Mouse (Mus musculus) hindbrain, embryonic 11.5 days (tissue): ENCODE data around the gene Nr5a2. TPM values are rescaled to one million over a fixed set of nuclear protein-coding genes. Genes with fewer than 3 reads are reported as not detected.

Source experiments
- ATAC-seq: fragments of 200-750 bp; cut with Nextera tagmentation; 2 replicates; pipeline ENCODE4 v1.8.0; 2017; ENCODE audit warnings: mild to moderate bottlenecking, moderate TSS enrichment, moderate library complexity; ENCODE audit not compliant: low FRiP score
- DNase-seq: peaks from one replicate; pipeline ENCODE4 v3.0.0-alpha.2; 2015; ENCODE audit warnings: low spot score
- H3K27ac ChIP-seq: fragments of 300-500 bp; sonication (generic); 2 replicates; pipeline ENCODE4 v1.5.1; 2014; ENCODE audit warnings: mild to moderate bottlenecking, low read depth, low read length
- H3K27me3 ChIP-seq: fragments of 300-500 bp; sonication (generic); 2 replicates; pipeline ENCODE4 v1.6.1; 2014; ENCODE audit warnings: mild to moderate bottlenecking, low read length, moderate library complexity, mixed read lengths; ENCODE audit not compliant: control insufficient read depth, insufficient read depth
- H3K36me3 ChIP-seq: fragments of 300-500 bp; sonication (generic); 2 replicates; pipeline ENCODE4 v1.6.1; 2014; ENCODE audit warnings: mild to moderate bottlenecking, low read length, moderate library complexity, mixed read lengths; ENCODE audit not compliant: control insufficient read depth, insufficient read depth
- H3K4me1 ChIP-seq: fragments of 300-500 bp; sonication (generic); replicated peaks from 2 replicates; pipeline ENCODE4 v1.6.1; 2014; ENCODE audit warnings: low read length, mixed read lengths; ENCODE audit not compliant: control insufficient read depth, insufficient read depth
- H3K4me2 ChIP-seq: fragments of 300-500 bp; sonication (generic); replicated peaks from 2 replicates; pipeline ENCODE4 v1.6.1; 2014; ENCODE audit warnings: mild to moderate bottlenecking, low read depth, low read length
- H3K4me3 ChIP-seq: fragments of 300-500 bp; sonication (generic); 2 replicates; pipeline ENCODE4 v1.5.1; 2014; ENCODE audit warnings: low read depth, low read length
- H3K9ac ChIP-seq: fragments of 300-500 bp; sonication (generic); 2 replicates; pipeline ENCODE4 v1.6.1; 2014; ENCODE audit warnings: low read depth, low read length
- H3K9me3 ChIP-seq: fragments of 300-500 bp; sonication (generic); 2 replicates; pipeline ENCODE4 v1.6.1; 2016; ENCODE audit warnings: low read length; ENCODE audit not compliant: control insufficient read depth
- WGBS: fragments of 180-500 bp; shearing (Covaris S2); extraction: QIAGEN DNeasy Blood & Tissue Kit; methylation state at CpG from one replicate; pipeline ENCODE4 v1.1.7; 2014; 5-methylcytosine and 5-hydroxymethylcytosine counted together
- polyA plus RNA-seq: library from polyadenylated mRNA; unstranded; fragments of >200 nt; fragmentation: Nextera tagmentation; extraction: Ambion mirVana; gene quantifications from 2 replicates; pipeline ENCODE4 v1.2.1, GENCODE M21; 2014

Gene Nr5a2
- polyA plus RNA-seq, 1 experiment from 2014 or later = 0.26 TPM

GRCm38 (mm10) chr1:136886678-136887077 lies 73.6 kb downstream of the Nr5a2 start:
- Histone ChIP-seq H3K4me3 (no peak overlapping the region), H3K27me3 (no peaks in the 10 kb centered on the region), H3K27ac (no peak overlapping the region), H3K4me2 (no peak overlapping the region), H3K4me1 (peaks cover 3% of the 10 kb centered on the region; the same call in 1 of the 2 replicates), H3K9me3 (no peaks in the 10 kb centered on the region), H3K9ac (no peak overlapping the region), H3K36me3 (no peaks in the 10 kb centered on the region)
- no peak for DNase-seq
- WGBS = 43% methylated on average over 6 of the region's 6 CpGs
- no peak for ATAC-seq

- no peak overlapping the region for H3K27ac ChIP-seq
- whole genome bisulfite sequencing = 78% methylated on average over 13 of the region's 13 CpGs
- H3K4me1 ChIP-seq = peaks cover under 1% of the 10 kb centered on the region; the same call in 1 of the 2 replicates
- H3K9me3 ChIP-seq = no peaks in the 10 kb centered on the region
- H3K4me3 ChIP-seq = no peak overlapping the region
- no peak overlapping the region for H3K9ac ChIP-seq
- ATAC-seq = no peak
- no peak for DNase-seq
- H3K36me3 ChIP-seq = no peaks in the 10 kb centered on the region
- H3K27me3 ChIP-seq = no peaks in the 10 kb centered on the region
- no peak overlapping the region for H3K4me2 ChIP-seq
Measured at GRCm38 (mm10) chr1:136883458-136884174, 76.6 kb downstream of the Nr5a2 start.

GRCm38 (mm10) chr1:136880260-136880659 lies 80.0 kb downstream of the Nr5a2 start:
- ATAC-seq = no peak
- no peak for DNase-seq
- no peaks in the 10 kb centered on the region for H3K36me3 ChIP-seq
- H3K27me3 ChIP-seq = no peaks in the 10 kb centered on the region
- no peak overlapping the region for H3K4me2 ChIP-seq
- H3K4me3 ChIP-seq = no peak overlapping the region
- 83% methylated on average over 8 of the region's 8 CpGs for WGBS
- no peaks in the 10 kb centered on the region for H3K9me3 ChIP-seq
- no peak overlapping the region for H3K9ac ChIP-seq
- H3K27ac ChIP-seq = no peak overlapping the region
- no peaks in the 10 kb centered on the region for H3K4me1 ChIP-seq

GRCm38 (mm10) chr1:136875006-136875405 lies 85.2 kb downstream of the Nr5a2 start:
- no peaks in the 10 kb centered on the region for H3K36me3 ChIP-seq
- H3K4me2 ChIP-seq = no peak overlapping the region
- 94% methylated on average over 3 of the region's 3 CpGs for WGBS
- DNase-seq (no peak), ATAC-seq (no peak)
- no peak overlapping the region for H3K27ac ChIP-seq
- no peak overlapping the region for H3K9ac ChIP-seq
- no peak overlapping the region for H3K4me3 ChIP-seq
- no peaks in the 10 kb centered on the region for H3K9me3 ChIP-seq
- H3K27me3 ChIP-seq = no peaks in the 10 kb centered on the region
- H3K4me1 ChIP-seq = no peaks in the 10 kb centered on the region

- no peaks in the 10 kb centered on the region for H3K4me1 ChIP-seq
- 77% methylated on average over 6 of the region's 6 CpGs for WGBS
- no peak overlapping the region for H3K4me3 ChIP-seq
- no peak overlapping the region for H3K4me2 ChIP-seq
- H3K27ac ChIP-seq = no peak overlapping the region
- ATAC-seq (no peak), DNase-seq (no peak)
- H3K9me3 ChIP-seq = no peaks in the 10 kb centered on the region
- H3K36me3 ChIP-seq = no peaks in the 10 kb centered on the region
- no peak overlapping the region for H3K9ac ChIP-seq
- H3K27me3 ChIP-seq = no peaks in the 10 kb centered on the region
Measured at GRCm38 (mm10) chr1:136868955-136869354, 91.3 kb downstream of the Nr5a2 start.

- Histone ChIP-seq H3K4me2 (no peak overlapping the region), H3K27me3 (no peaks in the 10 kb centered on the region), H3K9ac (no peak overlapping the region), H3K4me3 (no peak overlapping the region), H3K9me3 (no peaks in the 10 kb centered on the region), H3K4me1 (no peaks in the 10 kb centered on the region), H3K36me3 (no peaks in the 10 kb centered on the region), H3K27ac (no peak overlapping the region)
- WGBS = 89% methylated on average over 5 of the region's 5 CpGs
- no peak for ATAC-seq
- DNase-seq = no peak
Measured at GRCm38 (mm10) chr1:136868285-136868684, 92.0 kb downstream of the Nr5a2 start.

- Histone ChIP-seq H3K4me3 (no peak overlapping the region), H3K27ac (no peak overlapping the region), H3K9me3 (no peaks in the 10 kb centered on the region), H3K9ac (no peak overlapping the region), H3K4me1 (no peaks in the 10 kb centered on the region), H3K36me3 (no peaks in the 10 kb centered on the region), H3K27me3 (no peaks in the 10 kb centered on the region), H3K4me2 (no peak overlapping the region)
- no peak for DNase-seq
- WGBS = 64% methylated on average over 9 of the region's 9 CpGs
- ATAC-seq = no peak
Measured at GRCm38 (mm10) chr1:136866481-136867092, 93.7 kb downstream of the Nr5a2 start.

- Histone ChIP-seq H3K4me1 (no peaks in the 10 kb centered on the region), H3K9me3 (no peaks in the 10 kb centered on the region), H3K4me2 (no peak overlapping the region), H3K27ac (no peak overlapping the region), H3K9ac (no peak overlapping the region), H3K27me3 (no peaks in the 10 kb centered on the region), H3K4me3 (no peak overlapping the region), H3K36me3 (no peaks in the 10 kb centered on the region)
- DNase-seq = no peak
- WGBS = 92% methylated on average over 6 of the region's 6 CpGs
- ATAC-seq = no peak
Measured at GRCm38 (mm10) chr1:136863209-136863608, 97.0 kb downstream of the Nr5a2 start.

GRCm38 (mm10) chr1:136859454-136859853 lies 100.8 kb downstream of the Nr5a2 start:
- no peaks in the 10 kb centered on the region for H3K27me3 ChIP-seq
- no peak overlapping the region for H3K9ac ChIP-seq
- H3K27ac ChIP-seq = no peak overlapping the region
- no peaks in the 10 kb centered on the region for H3K4me1 ChIP-seq
- 42% methylated on average over 4 of the region's 4 CpGs for WGBS
- no peak for DNase-seq
- no peaks in the 10 kb centered on the region for H3K36me3 ChIP-seq
- H3K9me3 ChIP-seq = no peaks in the 10 kb centered on the region
- no peak for ATAC-seq
- no peak overlapping the region for H3K4me3 ChIP-seq
- H3K4me2 ChIP-seq = no peak overlapping the region
